Mouse (Mus musculus): ENCODE measurements around the gene Htra3. TPM values are rescaled to one million over a fixed set of nuclear protein-coding genes. Genes with fewer than 3 reads are reported as not detected.

Htra3 gene
- 10 to 100 TPM; 14.9 to 17.1 TPM for total RNA-seq (2021)

GRCm38 (mm10) chr5:35679256-35680155, at the start of gene Htra3:
TSS of gene Htra3 (minus strand) at chr5:35679782.
- intact Hi-C loops (cut with DNase I) = loop anchor here (5.0 kb wide), 1 partner anchor 82 kb away; no protein-coding TSS in a partner anchor
- DNase-seq = no peak

GRCm38 (mm10) chr5:35728957-35729460, 49.4 kb upstream of the Htra3 start:
- intact Hi-C loops (cut with DNase I) = no loop called here
- DNase-seq = no peak

- intact Hi-C loops (cut with DNase I) = no loop called here
- DNase-seq = no peak
These were observed 48.9 kb upstream of the Htra3 start for GRCm38 (mm10) chr5:35728344-35728956.

- intact Hi-C loops (cut with DNase I) = no loop called here
- DNase-seq = no peak
These were observed 47.9 kb upstream of the Htra3 start for GRCm38 (mm10) chr5:35727447-35727846.

GRCm38 (mm10) chr5:35725840-35726239, 46.3 kb upstream of the Htra3 start:
- DNase-seq = no peak
- intact Hi-C loops (cut with DNase I) = no loop called here

GRCm38 (mm10) chr5:35723900-35724299, 44.3 kb upstream of the Htra3 start:
- DNase-seq = no peak
- intact Hi-C loops (cut with DNase I) = no loop called here

- DNase-seq = no peak
- intact Hi-C loops (cut with DNase I) = no loop called here
These were observed 43.1 kb upstream of the Htra3 start for GRCm38 (mm10) chr5:35722654-35723053.

GRCm38 (mm10) chr5:35721933-35722332, 42.4 kb upstream of the Htra3 start:
- intact Hi-C loops (cut with DNase I) = no loop called here
- DNase-seq = no peak

GRCm38 (mm10) chr5:35719880-35720279, 40.3 kb upstream of the Htra3 start:
- DNase-seq = peak; percentile 43
- intact Hi-C loops (cut with DNase I) = no loop called here

GRCm38 (mm10) chr5:35719343-35719742, 39.8 kb upstream of the Htra3 start:
- intact Hi-C loops (cut with DNase I) = no loop called here
- DNase-seq = no peak

GRCm38 (mm10) chr5:35718817-35719216, 39.2 kb upstream of the Htra3 start:
- no peak for DNase-seq
- intact Hi-C loops (cut with DNase I) = no loop called here

- no peak for DNase-seq
- intact Hi-C loops (cut with DNase I) = no loop called here
These were observed 38.4 kb upstream of the Htra3 start for GRCm38 (mm10) chr5:35717946-35718345.

GRCm38 (mm10) chr5:35717455-35717854, 37.9 kb upstream of the Htra3 start:
- intact Hi-C loops (cut with DNase I) = no loop called here
- no peak for DNase-seq

- intact Hi-C loops (cut with DNase I) = loop anchor here (2.0 kb wide), 1 partner anchor 119 kb away; no protein-coding TSS in a partner anchor
- DNase-seq = peak; percentile 82
These were observed 34.2 kb upstream of the Htra3 start for GRCm38 (mm10) chr5:35713649-35714354.

GRCm38 (mm10) chr5:35712517-35712916, 32.9 kb upstream of the Htra3 start:
- no peak for DNase-seq
- intact Hi-C loops (cut with DNase I) = loop anchor here (2.0 kb wide), 1 partner anchor 118 kb away; no protein-coding TSS in a partner anchor

- DNase-seq = no peak
- intact Hi-C loops (cut with DNase I) = no loop called here
These were observed 31.3 kb upstream of the Htra3 start for GRCm38 (mm10) chr5:35710931-35711330.

- no peak for DNase-seq
- intact Hi-C loops (cut with DNase I) = no loop called here
These were observed 30.9 kb upstream of the Htra3 start for GRCm38 (mm10) chr5:35710481-35710880.

GRCm38 (mm10) chr5:35705411-35705810, 25.8 kb upstream of the Htra3 start:
- DNase-seq = no peak
- intact Hi-C loops (cut with DNase I) = no loop called here

- DNase-seq = no peak
- intact Hi-C loops (cut with DNase I) = no loop called here
These were observed 24.2 kb upstream of the Htra3 start for GRCm38 (mm10) chr5:35703814-35704213.

GRCm38 (mm10) chr5:35703183-35703582, 23.6 kb upstream of the Htra3 start:
- intact Hi-C loops (cut with DNase I) = no loop called here

GRCm38 (mm10) chr5:35702582-35703140, 23.1 kb upstream of the Htra3 start:
- DNase-seq = peak; percentile 29
- intact Hi-C loops (cut with DNase I) = no loop called here

More at GRCm38 (mm10) chr5:35703183-35703582, 23.6 kb upstream of the Htra3 start:
- no peak for DNase-seq

All from left cerebral cortex, postnatal 4 days (tissue).